Mouse (Mus musculus): Measurements from ENCODE around the gene Pomc.

- TF ChIP-seq MAX (IDR thresholded peaks at IDR 0.05; ENCODE audit: low read length) (no peak), CTCF (IDR thresholded peaks at IDR 0.05 in 2 of 3, conservative IDR thresholded peaks at IDR 0.05 in 1 of 3; ENCODE audit: control insufficient read depth in 1 of 3, insufficient read depth in 1 of 3, low read depth in 2 of 3, low read length in 3 of 3, poor library complexity in 1 of 3, severe bottlenecking in 1 of 3) (no peak), POLR2A (IDR thresholded peaks at IDR 0.05; ENCODE audit: control insufficient read depth in 1 of 2, insufficient read depth in 1 of 2, low read depth in 1 of 2, low read length in 2 of 2, poor library complexity in 1 of 2) (no peak), KAT2A (conservative IDR thresholded peaks at IDR 0.05; ENCODE audit: low read depth, low read length) (no peak), GABPA (IDR thresholded peaks at IDR 0.05; ENCODE audit: low read depth, low read length) (no peak), TCF12 (IDR thresholded peaks at IDR 0.05; ENCODE audit: low read depth, low read length) (no peak), EP300 (IDR thresholded peaks at IDR 0.05; ENCODE audit: low read depth in 1 of 2, low read length in 2 of 2) (no peak), BHLHE40 (IDR thresholded peaks at IDR 0.05; ENCODE audit: borderline replicate concordance, low read depth, low read length) (no peak), CHD2 (IDR thresholded peaks at IDR 0.05; ENCODE audit: low read length) (no peak), NELFE (IDR thresholded peaks at IDR 0.05; ENCODE audit: low read depth, low read length) (no peak), MYB (IDR thresholded peaks at IDR 0.05; ENCODE audit: low read depth, low read length) (no peak), ETS1 (IDR thresholded peaks at IDR 0.05; ENCODE audit: low read depth, low read length) (no peak)
Observed at GRCm38 (mm10) chr12:3980991-3981349, 26.2 kb downstream of the Pomc start.
